Mouse (Mus musculus): ENCODE data around the gene Gm3839. TPM values are rescaled to one million over a fixed set of nuclear protein-coding genes. Genes with fewer than 3 reads are reported as not detected.

Gene Gm3839
- polyA plus RNA-seq, 1 experiment from 2014 or later = 2.1 TPM

- no peak overlapping the region for H3K9ac ChIP-seq (ENCODE audit: low read depth, low read length)
- WGBS = 97% methylated on average over 4 of the region's 4 CpGs
- ATAC-seq = no peak
- no peaks in the 10 kb centered on the region for H3K4me1 ChIP-seq (replicated peaks; ENCODE audit: control insufficient read depth, insufficient read depth, low read length)
- H3K36me3 ChIP-seq (ENCODE audit: control insufficient read depth, insufficient read depth) = no peaks in the 10 kb centered on the region
- H3K27ac ChIP-seq (ENCODE audit: low read depth, low read length) = no peak overlapping the region
- H3K4me3 ChIP-seq (ENCODE audit: low read depth, low read length) = no peak overlapping the region
- no peak for TF ChIP-seq CTCF (IDR thresholded peaks at IDR 0.05; ENCODE audit: low read depth)
- H3K9me3 ChIP-seq (ENCODE audit: control insufficient read depth) = no peaks in the 10 kb centered on the region
- H3K4me2 ChIP-seq (replicated peaks; ENCODE audit: low read depth) = no peak overlapping the region
- no peaks in the 10 kb centered on the region for H3K27me3 ChIP-seq (replicated peaks; ENCODE audit: control insufficient read depth, insufficient read depth, low read length)
Observed at GRCm38 (mm10) chr14:11257161-11257705, 99.3 kb downstream of the Gm3839 start.

DNA sequence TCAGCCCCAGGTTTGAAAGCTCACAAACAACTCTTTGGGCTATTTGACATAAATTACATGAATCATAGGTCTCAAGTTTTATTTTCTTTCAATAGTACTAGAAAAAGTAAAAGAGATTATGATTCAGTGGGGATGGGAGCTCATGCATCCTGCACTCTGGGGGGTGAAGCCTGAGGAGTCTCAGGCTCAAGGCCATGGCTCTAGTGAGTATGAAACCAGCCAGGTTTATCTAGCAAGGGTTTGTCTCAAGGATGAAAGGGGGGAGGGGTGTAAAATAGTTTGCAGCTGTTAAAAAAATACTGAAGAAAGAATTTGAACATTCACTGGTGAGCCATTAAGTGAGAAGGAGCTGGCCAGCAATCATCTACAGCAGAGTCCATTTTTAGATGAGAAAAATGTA lies 108.5 kb downstream of the Gm3839 start:
- Histone ChIP-seq H3K4me2 (replicated peaks; ENCODE audit: low read depth) (no peak overlapping the region), H3K4me1 (replicated peaks; ENCODE audit: control insufficient read depth, insufficient read depth, low read length) (no peaks in the 10 kb centered on the region), H3K9ac (ENCODE audit: low read depth, low read length) (no peak overlapping the region), H3K4me3 (ENCODE audit: low read depth, low read length) (no peak overlapping the region), H3K36me3 (ENCODE audit: control insufficient read depth, insufficient read depth) (no peaks in the 10 kb centered on the region), H3K9me3 (ENCODE audit: control insufficient read depth) (no peaks in the 10 kb centered on the region), H3K27ac (ENCODE audit: low read depth, low read length) (no peak overlapping the region), H3K27me3 (replicated peaks; ENCODE audit: control insufficient read depth, insufficient read depth, low read length) (no peaks in the 10 kb centered on the region)
- ATAC-seq = no peak
- TF ChIP-seq CTCF (IDR thresholded peaks at IDR 0.05; ENCODE audit: low read depth) = no peak

DNA sequence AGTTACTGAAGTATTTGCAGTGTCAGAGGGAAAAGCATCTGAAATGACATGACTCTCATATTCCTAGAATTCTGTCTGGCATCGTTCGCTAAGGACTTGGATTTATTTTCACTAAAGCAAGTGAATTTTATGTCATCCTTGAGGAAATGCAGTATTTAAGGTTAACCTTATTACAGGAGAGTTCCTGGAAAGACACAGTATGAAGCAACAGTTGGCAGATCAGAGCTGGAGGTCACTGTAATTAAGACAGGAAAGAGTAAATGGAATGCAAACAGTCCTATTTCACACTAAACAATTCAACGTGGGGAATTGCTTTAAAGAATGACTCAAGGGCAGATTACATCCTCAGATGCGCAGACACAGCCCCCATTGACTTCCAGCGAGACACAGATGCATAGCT lies 112.0 kb downstream of the Gm3839 start:
- Histone ChIP-seq H3K4me3 (ENCODE audit: low read depth, low read length) (no peak overlapping the region), H3K36me3 (ENCODE audit: control insufficient read depth, insufficient read depth) (no peaks in the 10 kb centered on the region), H3K27ac (ENCODE audit: low read depth, low read length) (no peak overlapping the region), H3K9me3 (ENCODE audit: control insufficient read depth) (no peaks in the 10 kb centered on the region), H3K9ac (ENCODE audit: low read depth, low read length) (no peak overlapping the region), H3K27me3 (replicated peaks; ENCODE audit: control insufficient read depth, insufficient read depth, low read length) (no peaks in the 10 kb centered on the region), H3K4me2 (replicated peaks; ENCODE audit: low read depth) (no peak overlapping the region), H3K4me1 (replicated peaks; ENCODE audit: control insufficient read depth, insufficient read depth, low read length) (no peaks in the 10 kb centered on the region)
- 50% methylated on average over 5 of the region's 5 CpGs for WGBS
- ATAC-seq = no peak
- TF ChIP-seq CTCF (IDR thresholded peaks at IDR 0.05; ENCODE audit: low read depth) = no peak

DNA sequence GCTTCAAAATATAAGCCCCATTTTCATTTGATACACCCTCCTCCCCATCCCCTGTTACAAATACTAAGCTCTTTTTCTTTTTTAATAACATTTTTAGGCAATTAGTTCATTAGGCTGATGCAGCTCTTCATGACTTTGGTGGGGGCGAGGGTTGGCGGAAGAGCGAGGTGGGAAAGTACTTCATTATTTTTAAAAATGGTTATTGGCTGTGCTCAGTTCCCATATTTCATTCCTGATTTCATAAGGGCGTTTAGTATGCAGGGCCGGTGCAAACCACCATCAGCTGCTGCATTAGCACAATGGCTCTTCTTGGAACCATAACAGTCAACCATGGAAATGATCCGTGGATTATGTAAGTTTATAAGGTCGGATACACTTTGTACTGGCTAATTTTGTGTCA lies 124.4 kb downstream of the Gm3839 start:
- no peaks in the 10 kb centered on the region for H3K9me3 ChIP-seq (ENCODE audit: control insufficient read depth)
- ATAC-seq = no peak
- no peak for TF ChIP-seq CTCF (IDR thresholded peaks at IDR 0.05; ENCODE audit: low read depth)
- H3K4me1 ChIP-seq (replicated peaks; ENCODE audit: control insufficient read depth, insufficient read depth, low read length) = no peaks in the 10 kb centered on the region
- H3K36me3 ChIP-seq (ENCODE audit: control insufficient read depth, insufficient read depth) = no peaks in the 10 kb centered on the region
- H3K9ac ChIP-seq (ENCODE audit: low read depth, low read length) = no peak overlapping the region
- H3K27ac ChIP-seq (ENCODE audit: low read depth, low read length) = no peak overlapping the region
- 89% methylated on average over 7 of the region's 7 CpGs for WGBS
- H3K27me3 ChIP-seq (replicated peaks; ENCODE audit: control insufficient read depth, insufficient read depth, low read length) = no peaks in the 10 kb centered on the region
- no peak overlapping the region for H3K4me2 ChIP-seq (replicated peaks; ENCODE audit: low read depth)
- H3K4me3 ChIP-seq (ENCODE audit: low read depth, low read length) = no peak overlapping the region

Small RNA genes within 50 kb of the gene (microRNA-seq; reads per million reads assigned to microRNA genes)
- gene Mir5124b = not detected

Other genes starting within 250 kb of the Gm3839 start
- gene Fhit, start 194.7 kb downstream of the Gm3839 start, polyA plus RNA-seq (2015; fragmentation: Nextera tagmentation; extraction: Ambion mirVana) = 21.4 and 25.6 TPM in 2 replicates
- 3.7 and 6.9 TPM in 2 replicates for gene Ptprg, start 196.8 kb upstream of the Gm3839 start, polyA plus RNA-seq (2015; fragmentation: Nextera tagmentation; extraction: Ambion mirVana)